Mouse (Mus musculus): ENCODE results near the gene Thtpa. TPM values are rescaled to one million over a fixed set of nuclear protein-coding genes. Genes with fewer than 3 reads are reported as not detected.

The Thtpa gene
- 4.6 and 4.9 TPM in 2 replicates for polyA plus RNA-seq (2012; rRNA removed)

DNA sequence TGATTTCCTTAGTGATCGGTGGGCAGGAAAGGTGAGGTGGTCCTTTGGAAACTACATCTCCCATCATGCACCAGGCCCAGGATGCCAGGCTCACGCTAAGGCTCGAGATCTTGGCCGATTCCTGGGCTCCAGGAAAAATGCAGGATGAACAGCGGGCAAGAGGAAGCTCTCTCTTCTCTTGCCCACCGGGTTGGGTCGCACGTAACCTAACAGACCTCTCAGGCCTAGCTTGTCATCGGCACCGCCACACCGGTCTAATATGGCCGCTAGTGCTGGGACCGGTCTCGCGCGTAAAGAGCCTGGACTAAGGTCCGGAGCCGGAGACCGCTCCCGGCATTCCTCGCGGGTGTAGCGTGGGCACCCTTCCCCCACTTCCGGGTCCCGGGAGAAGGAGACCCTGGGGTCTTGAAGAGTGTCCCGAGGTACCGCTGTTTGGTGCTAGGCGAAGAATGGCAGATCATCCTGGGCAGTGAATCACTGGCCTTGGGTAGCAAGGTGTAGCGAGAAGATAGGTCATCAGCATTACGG, at the start of gene Thtpa:
Thtpa (plus strand) TSS at position 81 of the 528 bp plus-strand sequence.
- Histone ChIP-seq H3K27ac (ENCODE audit: control insufficient read depth, insufficient read depth, low read depth, low read length) (peak within 1 kb of the TSS; percentile 85), H3K4me1 (ENCODE audit: control insufficient read depth, insufficient read depth, low read length) (peaks cover 7% of the 10 kb centered on the region), H3K36me3 (ENCODE audit: control insufficient read depth, insufficient read depth, low read length) (no peaks in the 10 kb centered on the region), H3K4me3 (ENCODE audit: control insufficient read depth, low read depth, low read length) (peak within 1 kb of the TSS; percentile 95), H3K27me3 (ENCODE audit: control insufficient read depth, insufficient read depth, low read length) (no peaks in the 10 kb centered on the region)
- TF ChIP-seq POLR2A (IDR thresholded peaks at IDR 0.05; ENCODE audit: control insufficient read depth, low read depth, low read length) = peak; percentile 76
- TF ChIP-seq CTCF (IDR thresholded peaks at IDR 0.05; ENCODE audit: control insufficient read depth, insufficient read depth, insufficient replicate concordance, low read depth, low read length) = no peak

DNA sequence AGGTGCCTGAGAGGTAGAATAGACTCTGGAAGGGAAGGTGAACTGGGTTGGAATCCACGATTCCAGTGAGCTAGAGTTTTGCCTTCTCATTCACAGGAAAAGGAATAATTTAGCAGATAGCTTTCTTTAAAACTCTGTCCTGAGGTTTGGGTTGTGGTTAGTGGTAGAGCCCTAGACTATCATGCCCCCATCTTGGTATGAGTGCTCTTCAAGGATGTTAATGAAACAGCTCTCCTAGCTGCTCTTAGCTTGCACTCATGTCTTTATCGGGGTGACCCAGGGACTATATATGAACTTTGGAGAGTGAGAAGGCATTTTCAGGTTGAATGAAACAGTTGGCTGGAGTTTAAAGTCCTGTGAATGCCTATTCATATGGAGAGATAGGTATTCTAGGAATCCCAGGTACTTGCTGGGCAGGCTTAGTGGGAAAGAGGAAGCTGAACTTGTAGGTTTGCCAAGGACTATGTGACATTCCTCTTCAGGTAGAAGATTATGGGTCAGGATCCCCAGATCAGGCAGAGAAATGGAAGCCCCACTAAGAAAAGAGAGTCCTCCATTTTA, 46.5 kb upstream of the Thtpa start:
- Histone ChIP-seq H3K27ac (ENCODE audit: control insufficient read depth, insufficient read depth, low read depth, low read length) (no peak overlapping the region), H3K4me1 (ENCODE audit: control insufficient read depth, insufficient read depth, low read length) (no peaks in the 10 kb centered on the region), H3K4me3 (ENCODE audit: control insufficient read depth, low read depth, low read length) (no peak overlapping the region), H3K36me3 (ENCODE audit: control insufficient read depth, insufficient read depth, low read length) (no peaks in the 10 kb centered on the region), H3K27me3 (ENCODE audit: control insufficient read depth, insufficient read depth, low read length) (no peaks in the 10 kb centered on the region)
- TF ChIP-seq CTCF (IDR thresholded peaks at IDR 0.05; ENCODE audit: control insufficient read depth, insufficient read depth, insufficient replicate concordance, low read depth, low read length) = no peak
- TF ChIP-seq POLR2A (IDR thresholded peaks at IDR 0.05; ENCODE audit: control insufficient read depth, low read depth, low read length) = no peak

DNA sequence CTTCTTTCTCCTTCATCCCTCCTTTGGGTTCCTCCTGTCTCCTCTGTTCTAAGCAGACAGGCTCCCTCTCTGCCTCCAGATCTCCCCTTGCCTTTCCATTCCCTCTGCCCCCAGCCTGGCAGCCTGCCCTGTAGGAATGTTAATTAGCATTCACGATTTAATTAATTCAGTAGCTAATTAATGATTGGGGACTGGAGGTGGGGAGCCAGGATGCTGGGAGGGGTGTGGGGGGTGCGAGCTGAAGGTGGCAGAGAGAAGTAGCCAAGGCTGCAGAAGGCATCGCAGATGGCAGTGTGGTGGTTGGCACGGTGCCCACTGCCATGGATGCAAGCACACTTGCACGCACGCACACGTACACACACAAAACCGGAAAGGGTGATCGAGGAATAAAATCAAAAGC, 42.1 kb upstream of the Thtpa start:
- Histone ChIP-seq H3K4me1 (ENCODE audit: control insufficient read depth, insufficient read depth, low read length) (no peaks in the 10 kb centered on the region), H3K27me3 (ENCODE audit: control insufficient read depth, insufficient read depth, low read length) (no peaks in the 10 kb centered on the region), H3K27ac (ENCODE audit: control insufficient read depth, insufficient read depth, low read depth, low read length) (no peak overlapping the region), H3K36me3 (ENCODE audit: control insufficient read depth, insufficient read depth, low read length) (no peaks in the 10 kb centered on the region), H3K4me3 (ENCODE audit: control insufficient read depth, low read depth, low read length) (no peak overlapping the region)
- TF ChIP-seq POLR2A (IDR thresholded peaks at IDR 0.05; ENCODE audit: control insufficient read depth, low read depth, low read length) (no peak), CTCF (IDR thresholded peaks at IDR 0.05; ENCODE audit: control insufficient read depth, insufficient read depth, insufficient replicate concordance, low read depth, low read length) (no peak)

DNA sequence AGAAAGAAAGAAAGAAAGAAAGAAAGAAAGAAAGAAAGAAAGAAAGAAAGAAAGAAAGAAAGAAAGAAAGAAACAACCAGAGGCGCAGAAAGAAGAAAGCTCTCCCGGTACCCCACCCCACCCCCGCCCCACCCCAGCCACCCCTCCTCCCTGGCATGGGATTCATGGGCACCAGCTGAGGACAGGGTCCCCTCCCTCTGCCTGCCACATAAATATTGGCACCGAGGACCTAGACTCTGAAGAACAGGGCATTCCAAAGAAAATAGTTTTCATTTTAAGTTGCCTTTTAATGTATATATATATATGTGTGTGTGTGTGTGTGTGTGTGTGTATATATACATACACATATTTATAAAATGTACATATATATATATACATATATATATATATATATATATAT, 41.5 kb upstream of the Thtpa start:
- no peak for TF ChIP-seq CTCF (IDR thresholded peaks at IDR 0.05; ENCODE audit: control insufficient read depth, insufficient read depth, insufficient replicate concordance, low read depth, low read length)
- H3K27ac ChIP-seq (ENCODE audit: control insufficient read depth, insufficient read depth, low read depth, low read length) = no peak overlapping the region
- H3K27me3 ChIP-seq (ENCODE audit: control insufficient read depth, insufficient read depth, low read length) = no peaks in the 10 kb centered on the region
- H3K4me3 ChIP-seq (ENCODE audit: control insufficient read depth, low read depth, low read length) = no peak overlapping the region
- no peaks in the 10 kb centered on the region for H3K36me3 ChIP-seq (ENCODE audit: control insufficient read depth, insufficient read depth, low read length)
- no peaks in the 10 kb centered on the region for H3K4me1 ChIP-seq (ENCODE audit: control insufficient read depth, insufficient read depth, low read length)

DNA sequence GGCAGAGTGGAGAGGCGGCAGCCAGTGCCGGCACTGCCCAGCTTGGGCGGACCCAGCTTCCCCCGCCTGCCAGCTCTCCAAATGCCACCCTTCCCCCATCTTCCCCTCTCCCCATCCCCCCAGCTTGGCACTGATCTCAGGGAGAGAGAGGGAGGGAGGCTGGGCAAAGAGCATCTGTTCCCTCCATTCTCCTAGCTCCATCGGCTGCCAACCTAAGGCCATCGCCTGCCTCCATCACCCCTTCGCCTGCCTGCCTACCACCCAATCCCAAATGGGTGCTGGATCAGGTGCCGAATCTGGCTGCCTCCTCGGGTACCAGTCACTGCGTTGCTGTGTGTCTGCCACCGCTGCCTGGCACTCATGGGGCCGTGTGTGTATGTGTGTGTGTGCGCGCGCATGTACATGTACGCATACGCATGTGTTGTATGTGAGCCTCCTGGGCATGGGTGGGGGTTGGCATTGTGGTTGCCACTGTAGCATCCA, 40.8 kb upstream of the Thtpa start:
- H3K27ac ChIP-seq (ENCODE audit: control insufficient read depth, insufficient read depth, low read depth, low read length) = no peak overlapping the region
- no peaks in the 10 kb centered on the region for H3K36me3 ChIP-seq (ENCODE audit: control insufficient read depth, insufficient read depth, low read length)
- H3K4me1 ChIP-seq (ENCODE audit: control insufficient read depth, insufficient read depth, low read length) = no peaks in the 10 kb centered on the region
- TF ChIP-seq POLR2A (IDR thresholded peaks at IDR 0.05; ENCODE audit: control insufficient read depth, low read depth, low read length) (no peak), CTCF (IDR thresholded peaks at IDR 0.05; ENCODE audit: control insufficient read depth, insufficient read depth, insufficient replicate concordance, low read depth, low read length) (no peak)
- no peak overlapping the region for H3K4me3 ChIP-seq (ENCODE audit: control insufficient read depth, low read depth, low read length)
- no peaks in the 10 kb centered on the region for H3K27me3 ChIP-seq (ENCODE audit: control insufficient read depth, insufficient read depth, low read length)

DNA sequence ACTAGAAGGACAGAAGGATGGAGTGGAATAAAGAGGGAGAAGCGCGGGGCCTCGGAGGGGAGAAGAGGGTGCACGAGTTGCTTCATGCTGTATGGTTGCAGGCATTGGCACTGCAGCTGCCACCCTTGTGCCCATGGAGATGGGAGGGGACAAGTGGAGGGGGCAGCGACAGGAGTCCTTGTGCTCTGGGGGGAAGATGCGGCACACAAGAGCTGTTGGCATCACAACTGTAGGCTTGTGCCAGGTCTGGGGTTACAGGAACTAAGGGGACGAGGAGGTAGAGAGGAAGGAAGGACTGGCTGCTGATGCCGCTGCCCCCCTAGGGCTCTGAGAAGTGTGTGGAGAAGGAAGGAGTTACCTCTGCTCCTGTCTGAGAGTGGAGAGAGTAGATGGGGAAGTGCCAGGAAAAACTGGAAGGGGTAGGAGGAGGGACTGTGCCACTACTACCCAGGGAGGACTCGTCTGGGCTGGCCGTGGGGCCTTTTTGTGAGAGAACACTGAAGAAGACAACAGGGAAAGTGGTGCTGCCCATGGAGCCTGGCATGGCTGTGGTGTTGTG, 40.3 kb upstream of the Thtpa start:
- H3K4me3 ChIP-seq (ENCODE audit: control insufficient read depth, low read depth, low read length) = no peak overlapping the region
- H3K27ac ChIP-seq (ENCODE audit: control insufficient read depth, insufficient read depth, low read depth, low read length) = no peak overlapping the region
- no peaks in the 10 kb centered on the region for H3K27me3 ChIP-seq (ENCODE audit: control insufficient read depth, insufficient read depth, low read length)
- no peaks in the 10 kb centered on the region for H3K4me1 ChIP-seq (ENCODE audit: control insufficient read depth, insufficient read depth, low read length)
- TF ChIP-seq POLR2A (IDR thresholded peaks at IDR 0.05; ENCODE audit: control insufficient read depth, low read depth, low read length) = no peak
- no peak for TF ChIP-seq CTCF (IDR thresholded peaks at IDR 0.05; ENCODE audit: control insufficient read depth, insufficient read depth, insufficient replicate concordance, low read depth, low read length)
- H3K36me3 ChIP-seq (ENCODE audit: control insufficient read depth, insufficient read depth, low read length) = no peaks in the 10 kb centered on the region

DNA sequence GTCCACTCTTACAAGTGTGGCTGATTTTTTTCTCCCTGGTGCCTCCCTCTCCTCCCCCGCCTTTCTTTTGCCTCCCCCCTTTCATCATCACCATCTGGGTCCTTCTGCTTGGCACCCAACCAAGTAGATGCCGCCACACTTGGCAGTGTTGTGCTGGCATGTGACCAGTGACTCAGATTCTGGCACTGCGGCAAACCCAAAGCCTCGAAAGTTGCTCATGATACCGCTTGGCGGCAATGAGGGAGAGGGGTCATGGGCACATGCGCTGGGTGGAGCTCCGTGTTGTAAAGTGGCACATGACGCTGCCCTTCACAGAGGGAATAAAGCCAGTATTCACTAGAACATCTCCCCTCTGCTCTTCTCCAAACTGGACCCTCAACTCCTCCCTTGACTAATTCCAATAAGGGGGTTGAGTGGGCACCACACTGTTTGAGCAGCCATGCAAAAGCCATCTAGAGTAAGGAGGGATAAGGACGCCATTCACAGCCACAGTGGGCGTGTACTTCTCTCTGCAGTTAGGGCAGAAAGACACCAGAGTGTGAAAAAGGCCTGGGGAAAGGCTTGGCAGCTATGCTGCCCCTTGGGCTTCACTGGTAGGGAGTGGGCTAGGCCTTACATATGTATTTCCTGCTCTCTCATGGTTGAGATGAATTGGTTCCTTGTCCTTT, 39.3 kb upstream of the Thtpa start:
- no peak overlapping the region for H3K27ac ChIP-seq (ENCODE audit: control insufficient read depth, insufficient read depth, low read depth, low read length)
- no peak overlapping the region for H3K4me3 ChIP-seq (ENCODE audit: control insufficient read depth, low read depth, low read length)
- H3K36me3 ChIP-seq (ENCODE audit: control insufficient read depth, insufficient read depth, low read length) = no peaks in the 10 kb centered on the region
- H3K4me1 ChIP-seq (ENCODE audit: control insufficient read depth, insufficient read depth, low read length) = no peaks in the 10 kb centered on the region
- TF ChIP-seq POLR2A (IDR thresholded peaks at IDR 0.05; ENCODE audit: control insufficient read depth, low read depth, low read length) = no peak
- TF ChIP-seq CTCF (IDR thresholded peaks at IDR 0.05; ENCODE audit: control insufficient read depth, insufficient read depth, insufficient replicate concordance, low read depth, low read length) = no peak
- H3K27me3 ChIP-seq (ENCODE audit: control insufficient read depth, insufficient read depth, low read length) = no peaks in the 10 kb centered on the region

All from testis, adult 2 months (tissue).